Comparison of ENCODE assay signal across 15 mouse cellular contexts in genomic region chr13:97743229-97743988, GRCm38 (mm10). TPM values are rescaled to one million over a fixed set of nuclear protein-coding genes. Genes with fewer than 3 reads are reported as not detected.
DNase-seq lines count a peak whose midpoint lies in the region; ATAC-seq and TF ChIP-seq lines count a peak whose summit lies in the region.
"Had no signal": no experiment of that assay in that cellular context is flagged by ENCODE, and none has a peak within 500 bp of the region (broad histone marks: within the 10 kb centered on the region; RNA-seq: fewer than 3 reads in every experiment).

No protein-coding gene starts in this region.

- H3K36me3 ChIP-seq in intestine, embryonic 16.5 days (ENCODE audit: control insufficient read depth, insufficient read depth, low read length): no peaks in the 10 kb centered on the region
- no peaks in the 10 kb centered on the region for H3K36me3 ChIP-seq in intestine, embryonic 15.5 days
- H3K36me3 ChIP-seq in G1E (replicated peaks): no peaks in the 10 kb centered on the region
- H3K36me3 ChIP-seq in liver, embryonic 16.5 days (ENCODE audit: control insufficient read depth, insufficient read depth): no peaks in the 10 kb centered on the region
- H3K36me3 ChIP-seq: heart, embryonic 15.5 days; limb, embryonic 13.5 days had no signal

- no peak overlapping the region for H3K27ac ChIP-seq in intestine, embryonic 16.5 days (ENCODE audit: low read length)
- no peak overlapping the region for H3K27ac ChIP-seq in intestine, embryonic 15.5 days
- peak overlapping the region; percentile 79 for H3K27ac ChIP-seq in liver, embryonic 16.5 days (ENCODE audit: low read length)
- H3K27ac ChIP-seq: heart, embryonic 15.5 days; limb, embryonic 13.5 days had no signal

- no peak overlapping the region for H3K4me3 ChIP-seq in intestine, embryonic 16.5 days (ENCODE audit: low read length)
- no peak overlapping the region for H3K4me3 ChIP-seq in intestine, embryonic 15.5 days (replicated peaks)
- peak overlapping the region; percentile 48; the same call in 1 of the 2 replicates for H3K4me3 ChIP-seq in G1E (ENCODE audit: low read depth, low read length)
- 0 out of 2 replicates have a peak overlapping the region, but pooled peaks have one; percentile 1 for H3K4me3 ChIP-seq in liver, embryonic 16.5 days (ENCODE audit: low read depth, low read length)
- H3K4me3 ChIP-seq: heart, embryonic 15.5 days; limb, embryonic 13.5 days had no signal

- DNase-seq in G1E (ENCODE audit: low spot score): peak; percentile 53
- peak; percentile 56 for DNase-seq in c-Kit-positive CD71-positive TER-119-negative erythroid progenitor cells, embryonic 14.5 days (ENCODE audit: low read depth)
- DNase-seq in B cell, adult 2 months: no peak
- DNase-seq in urinary bladder, adult 18-20 months (ENCODE audit: low spot score in 2 of 2): no peak
- no peak for DNase-seq in right cerebral cortex, adult 2 months (ENCODE audit: low spot score in 2 of 2)
- DNase-seq: embryo, embryonic 11 days; gastrocnemius, postnatal 10 days; lung, postnatal 4 days had no signal

- H3K9ac ChIP-seq in intestine, embryonic 16.5 days (ENCODE audit: low read depth, low read length): no peak overlapping the region
- H3K9ac ChIP-seq in intestine, embryonic 15.5 days: no peak overlapping the region
- peak overlapping the region; percentile 40 for H3K9ac ChIP-seq in liver, embryonic 16.5 days (ENCODE audit: low read depth, low read length)
- H3K9ac ChIP-seq: heart, embryonic 15.5 days; limb, embryonic 13.5 days had no signal

- no peak overlapping the region for H3K4me2 ChIP-seq in intestine, embryonic 16.5 days (ENCODE audit: low read depth, low read length)
- no peak overlapping the region for H3K4me2 ChIP-seq in intestine, embryonic 15.5 days (replicated peaks)
- H3K4me2 ChIP-seq in liver, embryonic 16.5 days (ENCODE audit: low read depth, low read length): peak overlapping the region; percentile 54
- H3K4me2 ChIP-seq: heart, embryonic 15.5 days; limb, embryonic 13.5 days had no signal

- ATAC-seq in intestine, embryonic 16.5 days: 0 out of 2 replicates have a peak, but pooled peaks have one; percentile 40
- ATAC-seq in intestine, embryonic 15.5 days: no peak
- peak; percentile 95 for ATAC-seq in G1E (ENCODE audit: extremely low read depth, insufficient number of reproducible peaks, low FRiP score, poor library complexity, severe bottlenecking)
- peak; percentile 97 for ATAC-seq in liver, embryonic 16.5 days (ENCODE audit: low read depth)
- ATAC-seq: inflammation-experienced regulatory T-cells, adult 6 months; Patski had no signal

- no peaks in the 10 kb centered on the region for H3K27me3 ChIP-seq in intestine, embryonic 16.5 days (replicated peaks; ENCODE audit: control insufficient read depth, insufficient read depth, low read length)
- H3K27me3 ChIP-seq in intestine, embryonic 15.5 days (replicated peaks): no peaks in the 10 kb centered on the region
- H3K27me3 ChIP-seq in G1E (ENCODE audit: insufficient read depth, low read length): no peaks in the 10 kb centered on the region
- H3K27me3 ChIP-seq in liver, embryonic 16.5 days (ENCODE audit: control insufficient read depth, insufficient read depth, low read depth, low read length): no peaks in the 10 kb centered on the region
- H3K27me3 ChIP-seq: heart, embryonic 15.5 days; limb, embryonic 13.5 days; Patski had no signal

- H3K4me1 ChIP-seq in intestine, embryonic 16.5 days (ENCODE audit: control insufficient read depth, insufficient read depth, low read length): no peaks in the 10 kb centered on the region
- H3K4me1 ChIP-seq in intestine, embryonic 15.5 days (replicated peaks): no peaks in the 10 kb centered on the region; the same call in 1 of the 2 replicates
- H3K4me1 ChIP-seq in G1E (ENCODE audit: insufficient read depth, low read depth, low read length): peaks cover 67% of the 10 kb centered on the region
- peaks cover 30% of the 10 kb centered on the region for H3K4me1 ChIP-seq in liver, embryonic 16.5 days (ENCODE audit: control insufficient read depth, low read depth, low read length)
- H3K4me1 ChIP-seq: heart, embryonic 15.5 days had no signal

- no peaks in the 10 kb centered on the region for H3K9me3 ChIP-seq in intestine, embryonic 16.5 days (ENCODE audit: control insufficient read depth, low read length)
- no peaks in the 10 kb centered on the region for H3K9me3 ChIP-seq in intestine, embryonic 15.5 days
- no peaks in the 10 kb centered on the region for H3K9me3 ChIP-seq in G1E (replicated peaks)
- H3K9me3 ChIP-seq in liver, embryonic 16.5 days (replicated peaks; ENCODE audit: control insufficient read depth, low read length): no peaks in the 10 kb centered on the region
- H3K9me3 ChIP-seq: heart, embryonic 15.5 days; limb, embryonic 13.5 days had no signal

- no peak for TF ChIP-seq CTCF in G1E (IDR thresholded peaks at IDR 0.05; ENCODE audit: low read depth, low read length)

- WGBS in intestine, embryonic 16.5 days: 49% methylated on average over 3 of the region's 3 CpGs
- 57% methylated on average over 3 of the region's 3 CpGs for WGBS in intestine, embryonic 15.5 days
- 12% methylated on average over 3 of the region's 3 CpGs for WGBS in liver, embryonic 16.5 days (ENCODE audit: insufficient replicate concordance)

RNA-seq across cellular contexts. Expression of gene Gm10260, which starts 17.0 kb away (rescaled TPM):
- polyA plus RNA-seq in intestine, embryonic 16.5 days (2015; fragmentation: Nextera tagmentation; extraction: Ambion mirVana): 4.0 and 5.2 TPM in 2 replicates
- polyA plus RNA-seq in intestine, embryonic 15.5 days (2015; fragmentation: Nextera tagmentation; extraction: Ambion mirVana): 7.5 and 8.4 TPM in 2 replicates
- total RNA-seq in G1E (2014; fragmentation: Nextera tagmentation) (20.1 and 24.5 TPM in 2 replicates), G1E (2017) (24.1 and 30.6 TPM in 2 replicates)
- 1.1 and 1.6 TPM in 2 replicates for polyA plus RNA-seq in G1E (2012)
- 4.4 and 4.9 TPM in 2 replicates for polyA plus RNA-seq in liver, embryonic 16.5 days (2015; fragmentation: Nextera tagmentation; extraction: Ambion mirVana)

Comparison
In these comparisons a context has a peak if more than half of its experiments do, and no peak if none do; other contexts are left out.
1. H3K4me3 ChIP-seq: peak in G1E (single experiment) and liver, embryonic 16.5 days (single experiment); none in intestine, embryonic 16.5 days (single experiment) and intestine, embryonic 15.5 days (single experiment).
2. DNase-seq: peak in G1E (single experiment) and c-Kit-positive CD71-positive TER-119-negative erythroid progenitor cells, embryonic 14.5 days (single experiment); none in B cell, adult 2 months (0 of 2), urinary bladder, adult 18-20 months (0 of 2) and right cerebral cortex, adult 2 months (0 of 2).